Mouse (Mus musculus): ENCODE data around the gene Syce1l.
A peak's percentile ranks its signal among the peaks of the same experiment; 100 is the strongest.

Syce1l gene

DNA sequence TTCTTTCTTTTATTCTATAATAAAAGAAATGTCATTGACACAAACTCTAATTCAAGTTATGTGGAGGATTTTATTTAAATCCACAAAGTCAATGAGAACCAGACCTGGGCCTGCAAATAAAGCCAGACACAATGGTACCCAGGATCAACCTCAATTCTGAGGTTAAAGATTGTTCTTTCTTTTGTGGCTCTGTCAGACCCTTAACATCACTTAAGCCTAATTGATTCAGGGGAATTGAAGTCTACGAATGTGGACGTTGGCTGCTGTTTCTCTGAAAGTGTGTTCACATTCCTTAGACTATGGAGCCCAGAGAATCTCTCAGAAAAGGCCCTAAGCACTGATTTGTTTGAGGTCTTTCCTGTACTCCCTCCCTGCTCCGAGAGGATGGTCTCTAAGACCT, 30.3 kb downstream of the Syce1l start:
- DNase-seq: no peak

DNA sequence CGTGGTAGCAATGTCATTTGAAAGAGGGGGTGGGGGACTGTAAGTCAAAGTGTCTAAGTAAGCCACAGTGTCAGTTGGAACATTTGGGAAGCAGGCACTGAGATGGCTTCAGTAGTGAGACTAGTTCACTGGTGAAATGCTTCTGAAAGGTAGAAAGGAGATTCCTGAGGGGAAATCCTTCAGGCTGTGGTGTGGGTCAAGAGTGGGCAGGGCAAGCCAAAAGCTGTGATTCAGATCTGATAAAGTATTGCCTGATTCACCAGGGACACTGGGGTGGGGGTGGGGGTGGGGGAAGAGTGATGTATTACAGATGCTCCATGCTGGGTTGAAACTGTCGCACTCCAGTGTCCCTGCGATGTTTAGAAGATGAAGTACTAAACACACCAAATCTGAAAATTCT, 31.6 kb downstream of the Syce1l start:
- no peak for DNase-seq

DNA sequence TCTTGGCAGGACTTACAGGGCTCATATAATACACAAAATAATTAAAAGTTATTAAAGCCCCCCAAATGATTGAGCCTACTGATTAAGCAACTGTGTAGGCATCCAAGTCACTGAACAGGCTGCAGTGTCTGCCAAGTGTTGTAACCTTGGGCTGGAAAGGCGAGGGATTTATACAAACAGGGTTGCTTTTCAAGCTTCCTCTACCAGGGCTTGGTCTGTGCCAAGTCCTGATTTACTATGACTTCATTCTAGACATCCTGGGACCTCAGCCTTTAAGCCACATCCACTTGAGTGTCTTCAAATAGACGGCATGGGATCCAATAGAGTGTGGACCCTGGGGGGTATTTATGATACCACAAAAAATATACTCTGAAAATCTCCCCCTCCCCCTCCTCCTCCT, 32.3 kb downstream of the Syce1l start:
- DNase-seq: no peak

DNA sequence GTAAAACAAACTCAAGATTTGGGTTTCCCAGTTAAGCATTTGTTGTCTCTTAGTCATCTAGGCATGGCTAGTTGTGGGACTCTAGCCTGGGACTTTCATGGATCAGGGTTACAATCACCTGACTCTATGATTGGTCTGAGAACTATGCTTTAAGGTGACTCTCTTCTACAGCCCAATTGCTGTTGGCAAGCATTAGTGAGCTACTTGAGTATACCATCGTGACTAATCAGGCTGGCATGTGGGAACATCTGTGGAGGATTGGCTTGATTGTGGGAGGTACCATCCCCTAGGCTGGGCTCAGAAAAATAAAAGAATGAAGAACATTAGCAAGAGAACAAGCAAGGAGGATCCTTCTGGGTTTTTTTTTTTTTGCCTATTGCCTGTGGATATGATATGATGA, 33.8 kb downstream of the Syce1l start:
- DNase-seq: no peak

DNA sequence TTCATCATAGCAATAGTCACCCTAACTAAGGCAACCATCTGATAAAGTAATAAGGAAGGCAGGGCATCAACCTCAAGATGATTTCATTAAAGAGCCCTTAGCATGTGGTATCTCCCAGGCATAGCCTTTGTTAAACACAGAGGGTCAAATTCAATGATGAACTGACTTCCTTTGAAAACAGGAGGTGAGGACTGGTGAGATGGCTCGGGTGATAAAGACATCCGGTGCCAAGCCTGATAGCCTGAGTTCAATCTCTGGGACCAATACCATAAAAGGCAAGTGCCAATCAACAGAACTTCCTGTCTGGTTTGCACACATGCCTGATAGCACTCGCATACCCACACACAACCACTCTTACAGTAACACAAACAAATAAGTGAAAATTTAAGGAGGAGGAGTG, 36.3 kb downstream of the Syce1l start:
- no peak for DNase-seq

DNA sequence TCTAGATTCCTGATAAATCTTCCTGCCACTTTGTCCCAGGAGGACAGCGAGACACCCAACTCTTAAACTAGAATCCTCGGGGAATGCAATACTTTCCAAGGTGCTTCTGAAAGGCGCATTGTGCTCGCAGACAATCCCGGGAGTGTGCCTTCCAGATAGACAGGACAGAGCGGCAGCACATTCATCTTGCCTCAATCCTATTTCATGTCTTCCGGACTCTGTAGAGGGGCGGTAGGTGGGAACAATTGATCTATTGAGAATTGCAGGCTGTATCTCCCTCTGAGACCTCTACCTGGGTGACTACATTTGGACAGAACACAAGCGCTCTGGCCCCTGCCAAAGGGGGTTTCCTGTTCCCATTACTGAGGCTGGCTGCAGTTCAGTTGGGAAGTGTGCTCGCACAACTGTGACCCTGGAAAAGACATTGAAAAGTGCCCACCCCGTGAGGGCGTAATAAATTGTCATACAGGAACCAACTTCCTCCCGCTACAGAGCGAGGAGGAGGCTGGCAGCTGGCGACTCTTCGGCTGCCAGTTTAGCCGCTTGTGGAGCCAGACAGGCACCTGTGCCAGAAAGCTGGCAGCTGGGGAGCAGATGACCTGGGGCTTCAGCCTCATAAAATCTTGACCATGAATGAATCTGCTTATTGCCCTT, 45.0 kb downstream of the Syce1l start:
- DNase-seq: peak; percentile 32

DNA sequence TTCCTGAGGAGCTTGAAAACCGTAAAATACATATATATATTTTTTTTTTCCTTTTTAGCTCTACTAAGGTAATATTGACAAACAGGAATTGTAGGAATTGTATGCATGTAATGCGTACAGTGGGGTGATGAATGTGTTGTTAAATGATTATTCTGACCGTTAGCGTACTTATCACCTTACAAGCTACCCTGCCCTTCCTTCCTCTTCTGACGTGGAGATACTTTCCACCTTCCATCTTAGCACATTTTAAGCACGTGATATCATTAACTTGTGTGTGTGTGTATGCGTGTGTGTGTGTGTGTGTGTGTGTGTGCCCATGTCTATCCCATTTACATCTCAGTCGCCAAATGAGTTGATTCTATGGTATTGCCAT, 45.5 kb downstream of the Syce1l start:
- DNase-seq: no peak

DNA sequence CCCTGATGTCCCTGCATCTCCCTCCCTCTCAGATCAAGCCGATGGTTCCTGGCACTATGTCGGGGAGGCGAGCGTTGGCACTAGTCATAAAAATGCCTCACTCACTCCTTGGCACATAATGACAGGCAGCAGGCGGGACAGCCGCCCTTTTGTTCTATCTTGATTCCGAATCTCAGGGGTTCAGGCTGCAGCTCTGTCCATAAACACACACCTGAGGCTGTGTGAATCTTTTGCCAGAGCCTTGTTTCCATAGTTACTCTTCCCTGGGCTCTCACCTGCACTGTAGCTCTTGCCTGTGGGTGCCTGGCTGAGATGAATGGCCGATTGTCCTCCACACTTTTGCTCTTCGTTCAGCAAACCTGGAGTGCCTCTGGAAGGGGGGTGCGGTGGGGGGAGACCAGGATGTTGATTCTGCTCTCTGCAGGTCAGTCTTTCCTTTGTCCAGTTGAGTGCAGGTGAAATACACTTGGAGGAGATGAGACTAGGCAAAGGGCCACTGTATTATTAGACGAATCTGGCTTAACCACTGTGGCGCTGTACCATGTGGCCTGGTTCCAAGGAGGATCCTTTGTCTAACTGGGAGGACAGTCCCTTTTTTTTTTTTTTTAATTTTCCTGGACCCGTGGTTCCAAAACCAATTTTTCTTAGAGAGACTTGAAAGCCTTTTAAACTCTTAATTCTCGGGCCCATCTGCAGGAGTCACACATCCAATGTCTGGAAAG, 48.8 kb downstream of the Syce1l start:
- DNase-seq: no peak

DNA sequence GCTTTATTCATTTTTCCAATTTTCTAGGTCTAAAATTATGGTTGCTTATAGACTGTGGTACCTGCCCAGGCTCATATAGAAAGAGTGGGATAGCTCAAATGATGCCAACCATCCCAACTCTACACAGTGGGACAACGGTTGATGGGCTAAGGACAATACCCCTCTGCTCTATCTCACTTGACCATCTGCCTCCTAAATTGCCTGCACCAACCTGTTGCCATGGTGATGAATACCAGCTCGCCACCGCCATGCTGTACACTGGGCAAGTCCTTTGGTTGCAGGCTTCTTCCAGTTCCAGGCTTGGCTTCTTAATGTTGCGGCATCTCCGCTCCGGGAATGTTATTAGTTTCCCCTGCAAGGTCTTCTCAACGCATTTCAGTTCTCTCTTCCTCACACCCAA, 62.0 kb downstream of the Syce1l start:
- no peak for DNase-seq
